Mouse (Mus musculus) spleen, adult 2 months (tissue): ENCODE results near the gene Mas1. TPM values are rescaled to one million over a fixed set of nuclear protein-coding genes. Genes with fewer than 3 reads are reported as not detected.
A peak's percentile ranks its signal among the peaks of the same experiment; 100 is the strongest.

ENCODE experiments used
- DNase-seq, 2 experiments: peaks; one replicate each; pipeline versions ENCODE4 v3.0.0 to v3.0.0-alpha.2; 2012 to 2021; ENCODE audit warnings: low spot score in 2 of 2, low read depth in 1 of 2
- H3K27ac ChIP-seq: fragments of 200-500 bp; 2 replicates; pipeline ENCODE4 v1.5.1; 2012; ENCODE audit warnings: low read length, inconsistent platforms; ENCODE audit not compliant: insufficient read depth
- H3K27me3 ChIP-seq: fragments of 200-500 bp; 2 replicates; pipeline ENCODE4 v1.6.1; 2012; ENCODE audit warnings: mild to moderate bottlenecking, moderate library complexity, low read length, inconsistent platforms; ENCODE audit not compliant: control insufficient read depth, insufficient read depth
- H3K36me3 ChIP-seq: fragments of 200-500 bp; 2 replicates; pipeline ENCODE4 v1.6.1; 2012; ENCODE audit warnings: mild to moderate bottlenecking, low read length, inconsistent platforms; ENCODE audit not compliant: control insufficient read depth, insufficient read depth
- H3K4me1 ChIP-seq: fragments of 200-500 bp; 2 replicates; pipeline ENCODE4 v1.6.1; 2011; ENCODE audit warnings: inconsistent platforms; ENCODE audit not compliant: control insufficient read depth, insufficient read depth, insufficient read length
- H3K4me3 ChIP-seq: fragments of 200-500 bp; 2 replicates; pipeline ENCODE4 v1.5.1; 2011; ENCODE audit warnings: mild to moderate bottlenecking, inconsistent platforms; ENCODE audit not compliant: insufficient read depth, insufficient read length; ENCODE audit errors: extremely low read depth
- CTCF ChIP-seq: fragments of 200-500 bp; IDR thresholded peaks from 2 replicates; pipeline ENCODE4 v1.5.1; 2011; ENCODE audit warnings: mild to moderate bottlenecking, inconsistent platforms; ENCODE audit not compliant: insufficient read depth, insufficient read length, insufficient replicate concordance; ENCODE audit errors: extremely low read depth
- POLR2A ChIP-seq: fragments of 200-500 bp; IDR thresholded peaks from 2 replicates; pipeline ENCODE4 v1.6.1; 2011; ENCODE audit warnings: low read depth, low read length, inconsistent platforms
- WGBS: fragments of 180-500 bp; shearing (Covaris S2); methylation state at CpG from one replicate; pipeline ENCODE4 v1.1.7; 2018; 5-methylcytosine and 5-hydroxymethylcytosine counted together
- polyA plus RNA-seq: library from polyadenylated mRNA; depleted of rRNA; stranded (reverse); fragments of >200 nt; gene quantifications from 2 replicates; pipeline ENCODE4 v1.2.3, GENCODE M21; 2012

Gene Mas1
- polyA plus RNA-seq, 1 experiment: not detected

GRCm38 (mm10) chr17:12872275-12873028 is 4.5 kb upstream of the Mas1 start:
- no peak for DNase-seq
- H3K4me1 ChIP-seq: no peaks in the 10 kb centered on the region
- 22% methylated on average over 16 of the region's 16 CpGs for WGBS

GRCm38 (mm10) chr17:12868640-12869039 is 697 bp upstream of the Mas1 start:
- no peaks in the 10 kb centered on the region for H3K36me3 ChIP-seq
- no peak for TF ChIP-seq POLR2A
- TF ChIP-seq CTCF: no peak
- no peak for DNase-seq
- 30% methylated on average over 4 of the region's 4 CpGs for WGBS
- H3K27ac ChIP-seq: no peak overlapping the region
- H3K4me1 ChIP-seq: no peaks in the 10 kb centered on the region
- no peak overlapping the region for H3K4me3 ChIP-seq
- peaks cover 2% of the 10 kb centered on the region; the same call in 1 of the 2 replicates for H3K27me3 ChIP-seq

More at GRCm38 (mm10) chr17:12872275-12873028, 4.5 kb upstream of the Mas1 start:
- Histone ChIP-seq H3K27ac (no peak overlapping the region), H3K27me3 (peaks cover 2% of the 10 kb centered on the region; the same call in 1 of the 2 replicates), H3K4me3 (no peak overlapping the region), H3K36me3 (no peaks in the 10 kb centered on the region)
- TF ChIP-seq POLR2A (no peak), CTCF (no peak)

GRCm38 (mm10) chr17:12866853-12867252 is 1.1 kb downstream of the Mas1 start:
- Histone ChIP-seq H3K27ac (no peak overlapping the region), H3K36me3 (no peaks in the 10 kb centered on the region), H3K4me3 (no peak overlapping the region), H3K4me1 (no peaks in the 10 kb centered on the region), H3K27me3 (peaks cover 2% of the 10 kb centered on the region; the same call in 1 of the 2 replicates)
- TF ChIP-seq CTCF (no peak), POLR2A (no peak)
- no peak for DNase-seq
- WGBS: 82% methylated on average over 10 of the region's 10 CpGs

DNA sequence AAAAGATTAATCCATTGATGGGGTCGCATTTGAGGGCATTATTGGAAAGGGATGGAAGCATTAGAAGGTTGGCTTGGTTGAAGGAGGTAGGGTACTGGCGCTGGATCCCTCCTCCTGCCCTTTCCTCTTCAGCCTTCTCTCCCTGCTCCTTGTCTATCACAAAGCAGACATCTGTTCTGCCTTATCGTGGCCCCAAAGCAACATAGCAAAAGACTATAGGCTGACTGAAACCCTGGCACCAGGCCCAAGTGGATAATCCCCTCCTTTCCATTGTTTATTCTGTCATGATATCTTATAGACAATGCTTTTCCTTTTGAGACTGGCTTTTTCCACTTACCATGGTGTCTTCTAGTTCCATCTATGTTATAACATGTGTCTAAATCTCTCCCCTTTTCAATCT is 2.5 kb downstream of the Mas1 start:
- H3K27ac ChIP-seq: no peak overlapping the region
- no peaks in the 10 kb centered on the region for H3K27me3 ChIP-seq
- TF ChIP-seq CTCF (no peak), POLR2A (no peak)
- H3K4me3 ChIP-seq: no peak overlapping the region
- DNase-seq: no peak
- WGBS: 76% methylated on average over 3 of the region's 3 CpGs
- H3K36me3 ChIP-seq: no peaks in the 10 kb centered on the region
- H3K4me1 ChIP-seq: no peaks in the 10 kb centered on the region

GRCm38 (mm10) chr17:12864111-12864510 is 3.8 kb downstream of the Mas1 start:
- TF ChIP-seq POLR2A: no peak
- TF ChIP-seq CTCF: no peak
- Histone ChIP-seq H3K4me3 (no peak overlapping the region), H3K27me3 (no peaks in the 10 kb centered on the region), H3K4me1 (no peaks in the 10 kb centered on the region), H3K27ac (no peak overlapping the region), H3K36me3 (no peaks in the 10 kb centered on the region)
- DNase-seq: no peak

DNA sequence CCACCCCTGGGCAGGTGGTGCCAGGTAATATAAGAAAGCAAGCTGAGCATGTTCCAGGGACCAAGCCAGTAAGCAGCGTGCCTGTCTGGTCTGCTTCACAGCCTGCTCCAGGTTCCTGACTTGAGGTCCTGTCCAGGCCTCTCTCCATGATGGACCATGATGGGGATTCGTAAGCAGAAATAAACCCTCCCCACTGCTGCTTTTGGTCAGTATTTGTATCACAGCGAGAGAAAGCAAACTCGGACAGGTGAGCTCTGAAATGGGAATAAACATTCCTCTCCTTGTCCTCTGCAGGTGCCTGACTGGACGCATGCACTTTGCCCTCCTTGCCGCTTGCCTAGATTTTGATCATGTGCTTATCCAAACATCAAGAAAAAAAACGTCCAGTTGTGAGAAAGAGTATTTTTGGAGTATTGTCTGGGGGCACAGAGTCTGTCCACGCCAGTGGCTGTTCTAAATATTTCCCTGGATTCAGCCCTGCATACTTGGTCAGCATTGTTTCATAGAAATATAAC is 8.9 kb downstream of the Mas1 start:
- Histone ChIP-seq H3K4me1 (no peaks in the 10 kb centered on the region), H3K27me3 (no peaks in the 10 kb centered on the region), H3K36me3 (no peaks in the 10 kb centered on the region), H3K4me3 (no peak overlapping the region), H3K27ac (no peak overlapping the region)
- DNase-seq: no peak
- WGBS: 87% methylated on average over 8 of the region's 8 CpGs
- TF ChIP-seq CTCF (no peak), POLR2A (no peak)

DNA sequence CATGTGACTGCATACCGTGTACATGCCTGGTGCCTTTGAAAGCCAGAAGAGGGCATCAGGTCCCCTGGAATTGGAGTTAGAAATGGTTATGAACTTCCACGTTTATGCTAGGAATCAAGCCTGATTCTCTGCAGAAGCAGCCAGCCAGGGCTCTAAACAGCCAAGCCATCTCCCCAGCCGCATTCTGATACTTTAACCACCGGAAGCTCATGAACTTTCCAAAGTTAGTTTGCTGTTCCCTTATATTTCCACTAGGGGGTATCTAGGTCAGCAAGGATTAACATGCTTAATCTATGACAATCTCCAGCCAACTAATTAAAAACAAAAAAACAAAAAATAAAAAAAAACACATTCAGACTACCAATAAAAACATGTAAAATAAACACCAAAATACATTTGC is 9.9 kb downstream of the Mas1 start:
- 21% methylated on average over 4 of the region's 4 CpGs for WGBS
- Histone ChIP-seq H3K4me3 (no peak overlapping the region), H3K36me3 (no peaks in the 10 kb centered on the region), H3K4me1 (no peaks in the 10 kb centered on the region), H3K27me3 (no peaks in the 10 kb centered on the region), H3K27ac (no peak overlapping the region)
- peak in 1 of 2 experiments; percentile 5 for DNase-seq
- TF ChIP-seq POLR2A: no peak
